In genomic region chr13:71961891-71962660, GRCm38 (mm10) we compare ENCODE assay signal across 8 mouse cellular contexts. TPM values are rescaled to one million over a fixed set of nuclear protein-coding genes. Genes with fewer than 3 reads are reported as not detected.
DNase-seq lines count a peak whose midpoint lies in the region; ATAC-seq and TF ChIP-seq lines count a peak whose summit lies in the region.

No protein-coding gene starts in this region.

- no peak for ATAC-seq in heart, embryonic 15.5 days (replicated peaks; ENCODE audit: insufficient number of reproducible peaks, insufficient read depth, low FRiP score, low read depth)
- ATAC-seq in midbrain, embryonic 14.5 days (ENCODE audit: low FRiP score, low TSS enrichment), result no peak

- no peak for TF ChIP-seq POLR2A in heart, adult 2 months (IDR thresholded peaks at IDR 0.05; ENCODE audit: insufficient read depth, low read depth, low read length)

- TF ChIP-seq EP300 in heart, adult 2 months (IDR thresholded peaks at IDR 0.05; ENCODE audit: insufficient read depth, low read depth, low read length), result no peak

- intact Hi-C loops in heart, adult 2 months (cut with DNase I), result loop anchor here (5.0 kb wide), 1 partner anchor 675 kb away; no protein-coding TSS in a partner anchor
- intact Hi-C loops in left cerebral cortex, postnatal 10 days (cut with DNase I), result loop anchor here (5.0 kb wide), 1 partner anchor 665 kb away; the partner anchor contains the start of gene Irx2

- no peaks in the 10 kb centered on the region for H3K9me3 ChIP-seq in heart, embryonic 15.5 days (replicated peaks)
- H3K9me3 ChIP-seq in midbrain, embryonic 14.5 days (ENCODE audit: control insufficient read depth, low read length), result no peaks in the 10 kb centered on the region

- H3K9ac ChIP-seq in heart, adult 2 months (ENCODE audit: low read depth, low read length), result peak overlapping the region; percentile 66
- peak overlapping the region; percentile 68 for H3K9ac ChIP-seq in heart, embryonic 15.5 days
- peak overlapping the region; percentile 93 for H3K9ac ChIP-seq in midbrain, embryonic 14.5 days (replicated peaks; ENCODE audit: low read length)

- H3K4me3 ChIP-seq in heart, adult 2 months, result peak overlapping the region; percentile 36
- H3K4me3 ChIP-seq in heart, embryonic 15.5 days, result peak overlapping the region; percentile 61
- peak overlapping the region; percentile 79 for H3K4me3 ChIP-seq in midbrain, embryonic 14.5 days (replicated peaks; ENCODE audit: low read depth, low read length)

- DNase-seq in heart, adult 2 months, result peak; percentile 20 to 33
- no peak for DNase-seq in heart, adult 9 months (ENCODE audit: low spot score in 2 of 2)
- peak; percentile 43 for DNase-seq in embryo, embryonic 10 days (ENCODE audit: low spot score)
- peak; percentile 63 for DNase-seq in midbrain, embryonic 14.5 days
- DNase-seq in liver, result no peak
- no peak for DNase-seq in left cerebral cortex, adult 18-20 months (ENCODE audit: low spot score in 2 of 2)
- DNase-seq in left cerebral cortex, postnatal 10 days (ENCODE audit: extremely low spot score in 1 of 2, low spot score in 2 of 2), result no peak

- no peak for TF ChIP-seq CTCF in heart, adult 2 months (IDR thresholded peaks at IDR 0.05)

- peak overlapping the region; percentile 36 for H3K27ac ChIP-seq in heart, adult 2 months
- 0 out of 2 replicates have a peak overlapping the region, but pooled peaks have one; percentile 80 for H3K27ac ChIP-seq in heart, embryonic 15.5 days
- peak overlapping the region; percentile 92 for H3K27ac ChIP-seq in midbrain, embryonic 14.5 days (replicated peaks; ENCODE audit: low read depth, low read length)

- H3K36me3 ChIP-seq in heart, adult 2 months (ENCODE audit: control insufficient read depth, insufficient read depth, low read length), result no peaks in the 10 kb centered on the region
- no peaks in the 10 kb centered on the region for H3K36me3 ChIP-seq in heart, embryonic 15.5 days
- peaks cover 14% of the 10 kb centered on the region for H3K36me3 ChIP-seq in midbrain, embryonic 14.5 days (ENCODE audit: control insufficient read depth, insufficient read depth, low read length)

- H3K79me2 ChIP-seq in heart, adult 2 months (replicated peaks; ENCODE audit: control insufficient read depth, insufficient read depth, low read length), result no peaks in the 10 kb centered on the region

- WGBS in heart, adult 2 months, result 5% methylated on average over 25 of the region's 25 CpGs
- 3% methylated on average over 25 of the region's 25 CpGs for WGBS in heart, embryonic 15.5 days
- 1% methylated on average over 25 of the region's 25 CpGs for WGBS in midbrain, embryonic 14.5 days

- peak overlapping the region; percentile 83 for H3K4me2 ChIP-seq in heart, embryonic 15.5 days
- H3K4me2 ChIP-seq in midbrain, embryonic 14.5 days (ENCODE audit: low read length), result peak overlapping the region; percentile 74

- H3K4me1 ChIP-seq in heart, adult 2 months (ENCODE audit: control insufficient read depth, insufficient read depth, low read length), result no peaks in the 10 kb centered on the region
- peaks cover 27% of the 10 kb centered on the region for H3K4me1 ChIP-seq in heart, embryonic 15.5 days (replicated peaks)
- H3K4me1 ChIP-seq in midbrain, embryonic 14.5 days (ENCODE audit: control insufficient read depth, insufficient read depth, low read length), result peaks cover 24% of the 10 kb centered on the region

- peaks cover 11% of the 10 kb centered on the region; the same call in 1 of the 2 replicates for H3K27me3 ChIP-seq in heart, adult 2 months (ENCODE audit: control insufficient read depth, insufficient read depth, low read length)
- H3K27me3 ChIP-seq in heart, embryonic 15.5 days, result peaks cover 95% of the 10 kb centered on the region
- H3K27me3 ChIP-seq in midbrain, embryonic 14.5 days (ENCODE audit: control insufficient read depth, insufficient read depth, low read length), result peaks cover 38% of the 10 kb centered on the region

RNA-seq across cellular contexts. Expression of gene Irx1, which starts 1.4 kb away (rescaled TPM):
- 1 to 10 TPM; 5.2 to 6.9 TPM for total RNA-seq in heart, adult 2 months (2021)
- polyA plus RNA-seq in heart, adult 2 months (2012; rRNA removed), result 5.6 and 7.1 TPM in 2 replicates
- 1.9 and 2.0 TPM in 2 replicates for polyA plus RNA-seq in heart, embryonic 15.5 days (2015; fragmentation: Nextera tagmentation; extraction: Ambion mirVana)
- 10.1 and 16.4 TPM in 2 replicates for polyA plus RNA-seq in midbrain, embryonic 14.5 days (2014; fragmentation: Nextera tagmentation; extraction: Ambion mirVana)
- total RNA-seq in left cerebral cortex, adult 18-20 months (2021), result under 1 TPM; 0.37 to 0.49 TPM
- 1 to 10 TPM in 1 of 2 experiments, under 1 TPM in 1; 0.84 to 1.0 TPM for total RNA-seq in left cerebral cortex, postnatal 10 days (2021)

Comparison
In these comparisons a context has a peak if more than half of its experiments do, and no peak if none do; other contexts are left out.
1. DNase-seq: peak in heart, adult 2 months (2 of 2), embryo, embryonic 10 days (single experiment) and midbrain, embryonic 14.5 days (single experiment); none in heart, adult 9 months (0 of 2), liver (single experiment), left cerebral cortex, adult 18-20 months (0 of 2) and left cerebral cortex, postnatal 10 days (0 of 2).
2. H3K27ac ChIP-seq: peak in every context shown above with its lines; median percentile 92 in midbrain, embryonic 14.5 days; 80 in heart, embryonic 15.5 days; 36 in heart, adult 2 months.
3. Peak in every context shown above with its lines, with median percentiles within 50 percentile points of each other: H3K4me3 ChIP-seq and H3K9ac ChIP-seq.